ENCODE assay signal across 30 mouse cellular contexts in genomic region chr3:79329691-79330315, GRCm38 (mm10). TPM values are rescaled to one million over a fixed set of nuclear protein-coding genes. Genes with fewer than 3 reads are reported as not detected.
DNase-seq lines count a peak whose midpoint lies in the region; ATAC-seq and TF ChIP-seq lines count a peak whose summit lies in the region.
"Had no signal": no experiment of that assay in that cellular context is flagged by ENCODE, and none has a peak within 500 bp of the region (broad histone marks: within the 10 kb centered on the region; RNA-seq: fewer than 3 reads in every experiment).

No protein-coding gene starts in this region.

- H3K4me1 ChIP-seq in forebrain, embryonic 12.5 days: peaks cover 16% of the 10 kb centered on the region
- peaks cover 8% of the 10 kb centered on the region for H3K4me1 ChIP-seq in forebrain, embryonic 16.5 days (replicated peaks; ENCODE audit: control insufficient read depth, insufficient read depth, low read length)
- H3K4me1 ChIP-seq in stomach, embryonic 14.5 days (ENCODE audit: control insufficient read depth, insufficient read depth, low read length): peaks cover 10% of the 10 kb centered on the region; the same call in 1 of the 2 replicates
- no peaks in the 10 kb centered on the region for H3K4me1 ChIP-seq in stomach, postnatal 0 days (replicated peaks; ENCODE audit: control insufficient read depth, insufficient read depth)
- peaks cover 42% of the 10 kb centered on the region for H3K4me1 ChIP-seq in limb, embryonic 13.5 days
- H3K4me1 ChIP-seq: liver, embryonic 12.5 days had no signal

- H3K27ac ChIP-seq in forebrain, embryonic 12.5 days: 0 out of 2 replicates have a peak overlapping the region, but pooled peaks have one; percentile 53
- no peak overlapping the region for H3K27ac ChIP-seq in forebrain, embryonic 16.5 days (ENCODE audit: low read length)
- H3K27ac ChIP-seq in stomach, embryonic 14.5 days (ENCODE audit: low read length): peak overlapping the region; percentile 28; the same call in 1 of the 2 replicates
- H3K27ac ChIP-seq in stomach, postnatal 0 days (replicated peaks): no peak overlapping the region
- H3K27ac ChIP-seq in limb, embryonic 13.5 days: peak overlapping the region; percentile 61; the same call in 1 of the 2 replicates
- H3K27ac ChIP-seq: forebrain, embryonic 13.5 days; hindbrain, embryonic 12.5 days; layer of hippocampus, adult 2 months; liver, embryonic 12.5 days; macrophage; midbrain, embryonic 12.5 days had no signal

- H3K4me3 ChIP-seq in forebrain, embryonic 12.5 days (replicated peaks): no peak overlapping the region
- H3K4me3 ChIP-seq in forebrain, embryonic 16.5 days (replicated peaks; ENCODE audit: low read length): no peak overlapping the region
- no peak overlapping the region for H3K4me3 ChIP-seq in stomach, embryonic 14.5 days (ENCODE audit: low read depth, low read length)
- H3K4me3 ChIP-seq in stomach, postnatal 0 days (ENCODE audit: low read depth, low read length): no peak overlapping the region
- no peak overlapping the region for H3K4me3 ChIP-seq in limb, embryonic 13.5 days
- H3K4me3 ChIP-seq: forebrain, embryonic 13.5 days; heart, embryonic 12.5 days; hindbrain, embryonic 12.5 days; layer of hippocampus, adult 2 months; liver, embryonic 12.5 days; midbrain, embryonic 12.5 days; myocyte had no signal

- DNase-seq in stomach, postnatal 0 days (ENCODE audit: low spot score): no peak
- DNase-seq in adrenal gland, postnatal 25 days: no peak
- no peak for DNase-seq in adrenal gland, postnatal 4 days (ENCODE audit: low spot score in 2 of 2)
- DNase-seq: adrenal gland, postnatal 36 days; cerebellum, adult 18-20 months; cerebellum, postnatal 25 days; gastrocnemius, postnatal 36 days; heart, postnatal 14 days; kidney, adult 8-10 months; kidney, postnatal 14 days; layer of hippocampus, postnatal 36 days; lung, embryonic 14.5 days had no signal

- no peak for TF ChIP-seq CTCF in stomach, postnatal 0 days (IDR thresholded peaks at IDR 0.05; ENCODE audit: low read depth)

- no peaks in the 10 kb centered on the region for H3K27me3 ChIP-seq in forebrain, embryonic 12.5 days
- no peaks in the 10 kb centered on the region for H3K27me3 ChIP-seq in forebrain, embryonic 16.5 days (replicated peaks; ENCODE audit: control insufficient read depth, insufficient read depth, low read length)
- no peaks in the 10 kb centered on the region for H3K27me3 ChIP-seq in stomach, embryonic 14.5 days (ENCODE audit: control insufficient read depth, insufficient read depth, low read length)
- no peaks in the 10 kb centered on the region for H3K27me3 ChIP-seq in stomach, postnatal 0 days (ENCODE audit: control insufficient read depth, insufficient read depth, low read length)
- H3K27me3 ChIP-seq in limb, embryonic 13.5 days: no peaks in the 10 kb centered on the region
- H3K27me3 ChIP-seq: CH12.LX; forebrain, embryonic 13.5 days; heart, embryonic 12.5 days; hindbrain, embryonic 12.5 days; liver, embryonic 12.5 days; midbrain, embryonic 12.5 days had no signal

- no peak overlapping the region for H3K9ac ChIP-seq in forebrain, embryonic 12.5 days
- H3K9ac ChIP-seq in forebrain, embryonic 16.5 days (replicated peaks; ENCODE audit: low read depth, low read length): no peak overlapping the region
- H3K9ac ChIP-seq in stomach, embryonic 14.5 days (replicated peaks; ENCODE audit: low read depth, low read length): no peak overlapping the region
- H3K9ac ChIP-seq in stomach, postnatal 0 days (ENCODE audit: low read length): no peak overlapping the region
- H3K9ac ChIP-seq in limb, embryonic 13.5 days: no peak overlapping the region
- H3K9ac ChIP-seq: forebrain, embryonic 13.5 days; heart, embryonic 12.5 days; hindbrain, embryonic 12.5 days; liver, embryonic 12.5 days; lung, embryonic 14.5 days; midbrain, embryonic 12.5 days had no signal

- 16% methylated on average over 8 of the region's 8 CpGs for WGBS in forebrain, embryonic 12.5 days
- 19% methylated on average over 8 of the region's 8 CpGs for WGBS in forebrain, embryonic 16.5 days
- 24% methylated on average over 8 of the region's 8 CpGs for WGBS in stomach, embryonic 14.5 days
- WGBS in stomach, postnatal 0 days: 37% methylated on average over 8 of the region's 8 CpGs
- 18% methylated on average over 8 of the region's 8 CpGs for WGBS in limb, embryonic 13.5 days

- no peak for ATAC-seq in forebrain, embryonic 12.5 days (ENCODE audit: low FRiP score)
- ATAC-seq in forebrain, embryonic 16.5 days: no peak
- 0 out of 2 replicates have a peak, but pooled peaks have one; percentile 50 for ATAC-seq in stomach, embryonic 14.5 days (ENCODE audit: insufficient number of reproducible peaks, insufficient read depth, low FRiP score, low read depth)
- no peak for ATAC-seq in stomach, postnatal 0 days (ENCODE audit: low FRiP score, low TSS enrichment)
- ATAC-seq in limb, embryonic 13.5 days (ENCODE audit: low FRiP score, low read depth): no peak; the same call in 1 of the 2 replicates
- ATAC-seq: forebrain, embryonic 13.5 days; liver, embryonic 12.5 days had no signal

- H3K36me3 ChIP-seq in forebrain, embryonic 12.5 days (replicated peaks): no peaks in the 10 kb centered on the region
- H3K36me3 ChIP-seq in forebrain, embryonic 16.5 days (ENCODE audit: control insufficient read depth, insufficient read depth): no peaks in the 10 kb centered on the region
- no peaks in the 10 kb centered on the region for H3K36me3 ChIP-seq in stomach, embryonic 14.5 days (ENCODE audit: control insufficient read depth, insufficient read depth, low read length)
- H3K36me3 ChIP-seq in stomach, postnatal 0 days (ENCODE audit: control insufficient read depth, insufficient read depth, low read length): no peaks in the 10 kb centered on the region
- H3K36me3 ChIP-seq in limb, embryonic 13.5 days: no peaks in the 10 kb centered on the region
- H3K36me3 ChIP-seq: heart, embryonic 12.5 days; hindbrain, embryonic 12.5 days; liver, embryonic 12.5 days; midbrain, embryonic 12.5 days had no signal

- no peak overlapping the region for H3K4me2 ChIP-seq in forebrain, embryonic 12.5 days
- H3K4me2 ChIP-seq in forebrain, embryonic 16.5 days (ENCODE audit: low read length): no peak overlapping the region
- no peak overlapping the region for H3K4me2 ChIP-seq in stomach, embryonic 14.5 days (replicated peaks; ENCODE audit: low read depth, low read length)
- no peak overlapping the region for H3K4me2 ChIP-seq in stomach, postnatal 0 days (replicated peaks; ENCODE audit: low read depth)
- H3K4me2 ChIP-seq in limb, embryonic 13.5 days (replicated peaks): peak overlapping the region; percentile 28; the same call in 1 of the 2 replicates
- H3K4me2 ChIP-seq: forebrain, embryonic 13.5 days; heart, embryonic 12.5 days; hindbrain, embryonic 12.5 days; liver, embryonic 12.5 days; lung, embryonic 14.5 days; midbrain, embryonic 12.5 days had no signal

- H3K9me3 ChIP-seq in forebrain, embryonic 12.5 days: no peaks in the 10 kb centered on the region
- H3K9me3 ChIP-seq in forebrain, embryonic 16.5 days (ENCODE audit: control insufficient read depth, low read length): no peaks in the 10 kb centered on the region
- H3K9me3 ChIP-seq in stomach, embryonic 14.5 days (ENCODE audit: control insufficient read depth, low read depth, low read length): no peaks in the 10 kb centered on the region
- no peaks in the 10 kb centered on the region for H3K9me3 ChIP-seq in stomach, postnatal 0 days (ENCODE audit: control insufficient read depth, low read length)
- no peaks in the 10 kb centered on the region for H3K9me3 ChIP-seq in limb, embryonic 13.5 days
- H3K9me3 ChIP-seq: forebrain, embryonic 13.5 days; heart, embryonic 12.5 days; hindbrain, embryonic 12.5 days; liver, embryonic 12.5 days; midbrain, embryonic 12.5 days had no signal

- TF ChIP-seq EP300 in stomach, postnatal 0 days (optimal IDR thresholded peaks at IDR 0.05): no peak

RNA-seq across cellular contexts. Expression of gene Gm17359, which starts 6.7 kb away (rescaled TPM):
- polyA plus RNA-seq in forebrain, embryonic 12.5 days (2016; fragmentation: Nextera tagmentation; extraction: Ambion mirVana): not detected in 2 replicates
- polyA plus RNA-seq in forebrain, embryonic 16.5 days (2015; fragmentation: Nextera tagmentation; extraction: Ambion mirVana): 0.14 TPM in 1 of 2 replicates, not detected in the other
- not detected in 2 replicates for polyA plus RNA-seq in stomach, embryonic 14.5 days (2014; fragmentation: Nextera tagmentation; extraction: Ambion mirVana)
- polyA plus RNA-seq in stomach, postnatal 0 days (2015; fragmentation: Nextera tagmentation; extraction: Ambion mirVana): 0.12 TPM in 1 of 2 replicates, not detected in the other
- polyA plus RNA-seq in limb, embryonic 13.5 days (2015; fragmentation: Nextera tagmentation; extraction: Ambion mirVana): 0.08 and 0.20 TPM in 2 replicates
- total RNA-seq in adrenal gland, postnatal 25 days (2021): not detected in 2 replicates
- not detected for total RNA-seq in adrenal gland, postnatal 4 days (2021)
- total RNA-seq: adrenal gland, postnatal 36 days; CH12.LX; gastrocnemius, postnatal 36 days; heart, postnatal 14 days; layer of hippocampus, adult 2 months; layer of hippocampus, postnatal 36 days; left cerebral cortex, postnatal 14 days; MEL had no signal
- polyA plus RNA-seq: forebrain, embryonic 13.5 days; heart, embryonic 12.5 days; liver, embryonic 12.5 days; lung, embryonic 14.5 days; macrophage; midbrain, embryonic 12.5 days; myocyte; neural tube, embryonic 14.5 days; small intestine, adult 2 months; thymus, postnatal 0 days had no signal

RNA-seq across cellular contexts. Expression of gene Rapgef2, which starts 43.5 kb away (rescaled TPM):
- polyA plus RNA-seq in forebrain, embryonic 12.5 days (2016; fragmentation: Nextera tagmentation; extraction: Ambion mirVana): 9.1 and 10.2 TPM in 2 replicates
- 10.8 and 13.4 TPM in 2 replicates for polyA plus RNA-seq in forebrain, embryonic 16.5 days (2015; fragmentation: Nextera tagmentation; extraction: Ambion mirVana)
- polyA plus RNA-seq in stomach, embryonic 14.5 days (2014; fragmentation: Nextera tagmentation; extraction: Ambion mirVana): 8.6 and 10.7 TPM in 2 replicates
- polyA plus RNA-seq in stomach, postnatal 0 days (2015; fragmentation: Nextera tagmentation; extraction: Ambion mirVana): 2.3 and 2.4 TPM in 2 replicates
- polyA plus RNA-seq in limb, embryonic 13.5 days (2015; fragmentation: Nextera tagmentation; extraction: Ambion mirVana): 7.0 and 7.1 TPM in 2 replicates
- total RNA-seq in adrenal gland, postnatal 25 days (2021): 25.9 and 27.8 TPM in 2 replicates
- total RNA-seq in adrenal gland, postnatal 4 days (2021): 10 to 100 TPM; 33.2 to 35.3 TPM

Comparison
In these comparisons a context has a peak if more than half of its experiments do, and no peak if none do; other contexts are left out.
1. H3K27ac ChIP-seq: peak in forebrain, embryonic 12.5 days (single experiment), stomach, embryonic 14.5 days (single experiment) and limb, embryonic 13.5 days (single experiment); none in forebrain, embryonic 16.5 days (single experiment) and stomach, postnatal 0 days (single experiment).